In genomic region chr13:55212361-55213137, GRCm38 (mm10) we compare ENCODE assay signal across 8 mouse cellular contexts. TPM values are rescaled to one million over a fixed set of nuclear protein-coding genes. Genes with fewer than 3 reads are reported as not detected.
DNase-seq lines count a peak whose midpoint lies in the region; ATAC-seq and TF ChIP-seq lines count a peak whose summit lies in the region.

No protein-coding gene starts in this region.

- peaks cover 13% of the 10 kb centered on the region for H3K4me1 ChIP-seq in embryonic facial prominence, embryonic 11.5 days (ENCODE audit: control insufficient read depth, insufficient read depth, low read length)
- H3K4me1 ChIP-seq in kidney, adult 2 months (ENCODE audit: control insufficient read depth, insufficient read depth, low read length), result peaks cover 16% of the 10 kb centered on the region
- peaks cover 49% of the 10 kb centered on the region for H3K4me1 ChIP-seq in limb, embryonic 15.5 days
- H3K4me1 ChIP-seq in neural tube, embryonic 11.5 days (ENCODE audit: control insufficient read depth, insufficient read depth, low read length), result peaks cover 45% of the 10 kb centered on the region

- peak; percentile 69 for DNase-seq in 3T3-L1 (ENCODE audit: low read depth, low spot score)
- peak; percentile 74 for DNase-seq in adrenal gland, postnatal 10 days
- DNase-seq in embryonic facial prominence, embryonic 11.5 days (ENCODE audit: low spot score), result peak; percentile 59
- DNase-seq in heart, adult 18-20 months, result peak; percentile 72 to 83
- peak; percentile 75 for DNase-seq in kidney, adult 2 months
- peak; percentile 75 for DNase-seq in neural tube, embryonic 11.5 days (ENCODE audit: low spot score)
- peak; percentile 78 for DNase-seq in testis, postnatal 10 days (ENCODE audit: low spot score)

- no peak for ATAC-seq in embryonic facial prominence, embryonic 11.5 days (replicated peaks; ENCODE audit: insufficient number of reproducible peaks, low FRiP score, low TSS enrichment, low read depth)
- ATAC-seq in limb, embryonic 15.5 days (ENCODE audit: insufficient number of reproducible peaks, low FRiP score, low TSS enrichment, low read depth), result no peak
- no peak for ATAC-seq in neural tube, embryonic 11.5 days (ENCODE audit: insufficient read depth, low FRiP score, low TSS enrichment)

- under 1% methylated on average over 58 of the region's 58 CpGs for WGBS in embryonic facial prominence, embryonic 11.5 days
- under 1% methylated on average over 57 of the region's 58 CpGs for WGBS in kidney, adult 2 months
- WGBS in limb, embryonic 15.5 days, result 0% methylated on average over 55 of the region's 58 CpGs
- WGBS in neural tube, embryonic 11.5 days, result under 1% methylated on average over 48 of the region's 58 CpGs

- H3K36me3 ChIP-seq in embryonic facial prominence, embryonic 11.5 days (replicated peaks; ENCODE audit: control insufficient read depth, insufficient read depth, low read depth, low read length), result peaks cover 2% of the 10 kb centered on the region; the same call in 1 of the 2 replicates
- peaks cover 7% of the 10 kb centered on the region for H3K36me3 ChIP-seq in kidney, adult 2 months (ENCODE audit: control insufficient read depth, insufficient read depth, low read length)
- H3K36me3 ChIP-seq in limb, embryonic 15.5 days, result peaks cover 33% of the 10 kb centered on the region
- H3K36me3 ChIP-seq in neural tube, embryonic 11.5 days (ENCODE audit: control insufficient read depth, insufficient read depth, low read length), result peaks cover 4% of the 10 kb centered on the region; the same call in 1 of the 2 replicates

- H3K27ac ChIP-seq in embryonic facial prominence, embryonic 11.5 days (replicated peaks; ENCODE audit: low read depth, low read length), result peak overlapping the region; percentile 98
- H3K27ac ChIP-seq in kidney, adult 2 months (ENCODE audit: insufficient read depth, low read depth, low read length), result peak overlapping the region; percentile 94
- peak overlapping the region; percentile 99 for H3K27ac ChIP-seq in limb, embryonic 15.5 days
- peak overlapping the region; percentile 98 for H3K27ac ChIP-seq in neural tube, embryonic 11.5 days (ENCODE audit: low read depth, low read length)

- H3K27me3 ChIP-seq in embryonic facial prominence, embryonic 11.5 days (ENCODE audit: control insufficient read depth, insufficient read depth, low read length), result no peaks in the 10 kb centered on the region; the same call in 1 of the 2 replicates
- H3K27me3 ChIP-seq in kidney, adult 2 months (replicated peaks; ENCODE audit: control insufficient read depth, insufficient read depth, low read length), result no peaks in the 10 kb centered on the region
- H3K27me3 ChIP-seq in limb, embryonic 15.5 days, result no peaks in the 10 kb centered on the region
- H3K27me3 ChIP-seq in neural tube, embryonic 11.5 days (ENCODE audit: control insufficient read depth, insufficient read depth, low read length), result no peaks in the 10 kb centered on the region

- H3K4me3 ChIP-seq in embryonic facial prominence, embryonic 11.5 days (ENCODE audit: low read depth, low read length), result peak overlapping the region; percentile 80
- peak overlapping the region; percentile 95 for H3K4me3 ChIP-seq in kidney, adult 2 months (ENCODE audit: insufficient read depth, low read depth, low read length)
- peak overlapping the region; percentile 74 for H3K4me3 ChIP-seq in limb, embryonic 15.5 days
- peak overlapping the region; percentile 56 for H3K4me3 ChIP-seq in neural tube, embryonic 11.5 days (ENCODE audit: low read depth, low read length)

- no peak for TF ChIP-seq POLR2A in kidney, adult 2 months (IDR thresholded peaks at IDR 0.05; ENCODE audit: low read depth, low read length)

- TF ChIP-seq CTCF in kidney, adult 2 months (conservative IDR thresholded peaks at IDR 0.05; ENCODE audit: insufficient read depth, insufficient read length, low read depth, low read length), result no peak

- H3K9me3 ChIP-seq in embryonic facial prominence, embryonic 11.5 days (replicated peaks; ENCODE audit: control insufficient read depth, low read length), result no peaks in the 10 kb centered on the region
- H3K9me3 ChIP-seq in limb, embryonic 15.5 days, result no peaks in the 10 kb centered on the region
- no peaks in the 10 kb centered on the region for H3K9me3 ChIP-seq in neural tube, embryonic 11.5 days (ENCODE audit: control insufficient read depth, low read length)

- H3K4me2 ChIP-seq in embryonic facial prominence, embryonic 11.5 days (ENCODE audit: low read depth, low read length), result peak overlapping the region; percentile 92
- peak overlapping the region; percentile 86 for H3K4me2 ChIP-seq in limb, embryonic 15.5 days
- H3K4me2 ChIP-seq in neural tube, embryonic 11.5 days (ENCODE audit: low read depth), result peak overlapping the region; percentile 91

- H3K9ac ChIP-seq in embryonic facial prominence, embryonic 11.5 days (replicated peaks; ENCODE audit: low read length), result peak overlapping the region; percentile 97
- H3K9ac ChIP-seq in limb, embryonic 15.5 days, result peak overlapping the region; percentile 89
- peak overlapping the region; percentile 98 for H3K9ac ChIP-seq in neural tube, embryonic 11.5 days (ENCODE audit: low read length)

RNA-seq across cellular contexts. Expression of gene Nsd1, which starts 3.0 kb away (rescaled TPM):
- total RNA-seq in adrenal gland, postnatal 10 days (2021), result 100 to 1,000 TPM in 1 of 2 experiments, 10 to 100 TPM in 1; 99.2 to 130 TPM
- 62.3 and 67.4 TPM in 2 replicates for polyA plus RNA-seq in embryonic facial prominence, embryonic 11.5 days (2014; fragmentation: Nextera tagmentation; extraction: Ambion mirVana)
- total RNA-seq in heart, adult 18-20 months (2021), result 10 to 100 TPM; 51.8 to 51.9 TPM
- 17.6 and 19.6 TPM in 2 replicates for polyA plus RNA-seq in kidney, adult 2 months (2012; rRNA removed)
- 52.4 and 55.8 TPM in 2 replicates for polyA plus RNA-seq in limb, embryonic 15.5 days (2015; fragmentation: Nextera tagmentation; extraction: Ambion mirVana)
- 68.2 and 69.8 TPM in 2 replicates for polyA plus RNA-seq in neural tube, embryonic 11.5 days (2014; fragmentation: Nextera tagmentation; extraction: Ambion mirVana)
